Mouse (Mus musculus) heart, embryonic 11.5 days (tissue): ENCODE measurements around the gene Csf2ra. TPM values are rescaled to one million over a fixed set of nuclear protein-coding genes. Genes with fewer than 3 reads are reported as not detected.
"Not testable (repeated sequence)": the region's sequence is repeated elsewhere in the genome, so short reads cannot be mapped to it uniquely, and the experiment has no call there.

Experiments
- ATAC-seq: fragments of 200-750 bp; cut with Nextera tagmentation; replicated peaks from 2 replicates; pipeline ENCODE4 v1.8.0; 2017; ENCODE audit warnings: moderate library complexity; ENCODE audit not compliant: insufficient number of reproducible peaks, low FRiP score, low TSS enrichment
- H3K27ac ChIP-seq: fragments of 300-500 bp; sonication (generic); 2 replicates; pipeline ENCODE4 v1.5.1; 2014; ENCODE audit warnings: mild to moderate bottlenecking, low read depth, low read length
- H3K27me3 ChIP-seq: fragments of 300-500 bp; sonication (generic); 2 replicates; pipeline ENCODE4 v1.6.1; 2014; ENCODE audit warnings: mild to moderate bottlenecking, low read length, mixed read lengths; ENCODE audit not compliant: control insufficient read depth, insufficient read depth
- H3K36me3 ChIP-seq: fragments of 300-500 bp; sonication (generic); 2 replicates; pipeline ENCODE4 v1.6.1; 2014; ENCODE audit warnings: mild to moderate bottlenecking, low read length, moderate library complexity, mixed read lengths; ENCODE audit not compliant: control insufficient read depth, insufficient read depth
- H3K4me1 ChIP-seq: fragments of 300-500 bp; sonication (generic); 2 replicates; pipeline ENCODE4 v1.6.1; 2014; ENCODE audit warnings: low read length; ENCODE audit not compliant: control insufficient read depth, insufficient read depth
- H3K4me2 ChIP-seq: fragments of 300-500 bp; sonication (generic); 2 replicates; pipeline ENCODE4 v1.6.1; 2014; ENCODE audit warnings: mild to moderate bottlenecking, moderate library complexity
- H3K4me3 ChIP-seq: fragments of 300-500 bp; sonication (generic); 2 replicates; pipeline ENCODE4 v1.5.1; 2014; ENCODE audit warnings: low read depth, low read length
- H3K9ac ChIP-seq: fragments of 300-500 bp; sonication (generic); 2 replicates; pipeline ENCODE4 v1.6.1; 2014; ENCODE audit warnings: mild to moderate bottlenecking, low read depth, low read length, moderate library complexity
- H3K9me3 ChIP-seq: fragments of 300-500 bp; sonication (generic); replicated peaks from 2 replicates; pipeline ENCODE4 v1.6.1; 2016; ENCODE audit warnings: low read length; ENCODE audit not compliant: control insufficient read depth
- WGBS: fragments of 180-500 bp; shearing (Covaris S2); extraction: QIAGEN DNeasy Blood & Tissue Kit; methylation state at CpG from one replicate; pipeline ENCODE4 v1.1.7; 2014; ENCODE audit not compliant: insufficient replicate concordance; 5-methylcytosine and 5-hydroxymethylcytosine counted together
- polyA plus RNA-seq: library from polyadenylated mRNA; unstranded; fragments of >200 nt; fragmentation: Nextera tagmentation; extraction: Ambion mirVana; gene quantifications from 2 replicates; pipeline ENCODE4 v1.2.1, GENCODE M21; 2014

Gene Csf2ra
- polyA plus RNA-seq, 1 experiment from 2014 or later: 29.6 TPM

DNA sequence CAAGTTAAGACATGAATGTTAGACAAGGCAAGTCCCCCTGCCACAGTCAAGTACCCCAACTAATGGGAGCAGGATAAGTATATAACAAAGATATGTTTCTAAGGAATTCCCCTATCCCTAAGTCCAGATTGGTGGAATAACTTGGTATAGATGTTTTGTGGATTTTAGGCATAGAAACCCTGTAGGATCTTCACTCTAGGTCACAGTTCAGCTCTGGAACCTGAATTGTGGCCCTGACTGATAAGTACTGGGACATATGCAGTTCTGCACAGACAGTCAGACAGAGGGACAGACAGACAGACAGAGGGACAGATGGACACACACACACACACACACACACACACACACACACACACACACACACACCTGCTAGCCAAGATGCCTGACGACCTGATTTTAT lies 36.0 kb upstream of the Csf2ra start:
- no peaks in the 10 kb centered on the region for H3K27me3 ChIP-seq
- no peak overlapping the region for H3K27ac ChIP-seq
- WGBS: 67% methylated on average over 1 of the region's 1 CpGs
- H3K4me3 ChIP-seq: no peak overlapping the region
- no peaks in the 10 kb centered on the region for H3K36me3 ChIP-seq
- no peaks in the 10 kb centered on the region for H3K4me1 ChIP-seq
- H3K4me2 ChIP-seq: no peak overlapping the region
- ATAC-seq: no peak
- no peak overlapping the region for H3K9ac ChIP-seq
- no peaks in the 10 kb centered on the region for H3K9me3 ChIP-seq

DNA sequence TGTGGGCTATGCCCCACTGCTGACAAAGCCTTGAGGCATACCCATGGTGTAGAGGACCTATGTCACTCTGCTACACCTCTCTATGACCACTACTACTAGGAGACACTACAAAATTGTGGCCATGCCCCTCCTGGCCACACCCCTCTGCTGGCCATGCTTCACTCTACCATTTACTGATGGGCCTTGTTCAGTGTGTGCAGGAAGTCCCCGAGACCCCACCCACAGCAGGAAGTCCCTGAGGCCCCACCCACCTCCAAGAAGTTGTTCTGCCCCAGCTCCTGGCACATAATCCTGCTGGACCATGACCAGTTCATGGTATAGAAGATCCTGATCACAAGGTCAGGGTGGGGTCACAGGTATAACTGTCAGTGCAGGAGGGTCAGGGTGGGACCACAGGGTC lies 33.0 kb upstream of the Csf2ra start:
- 65% methylated on average over 1 of the region's 1 CpGs for WGBS
- no peak for ATAC-seq
- H3K36me3 ChIP-seq: no peaks in the 10 kb centered on the region

DNA sequence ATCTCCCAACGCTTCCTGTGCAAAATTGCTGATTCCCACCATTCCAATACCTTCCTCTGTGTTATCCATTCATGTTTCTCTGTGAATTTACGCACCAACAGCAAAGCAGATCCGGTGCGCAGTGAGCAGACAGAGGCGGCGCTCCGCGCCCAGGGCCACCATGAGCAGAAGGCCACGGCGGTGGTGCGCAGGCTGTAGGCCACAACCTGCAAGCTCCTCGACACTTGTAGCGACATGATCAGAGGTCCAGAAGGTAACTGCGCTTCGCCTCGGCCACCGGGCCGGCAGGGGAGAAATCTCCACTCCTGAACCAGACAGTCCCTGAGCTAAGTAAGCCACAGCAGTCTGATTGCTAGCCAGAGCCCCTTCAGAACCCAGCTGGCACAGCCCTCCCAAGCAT lies 29.5 kb upstream of the Csf2ra start:
- Histone ChIP-seq H3K4me1 (no peaks in the 10 kb centered on the region), H3K27me3 (no peaks in the 10 kb centered on the region), H3K9me3 (no peaks in the 10 kb centered on the region), H3K27ac (no peak overlapping the region), H3K4me2 (no peak overlapping the region), H3K36me3 (no peaks in the 10 kb centered on the region), H3K4me3 (no peak overlapping the region), H3K9ac (no peak overlapping the region)
- ATAC-seq: no peak
- WGBS: 88% methylated on average over 18 of the region's 18 CpGs

More for the DNA sequence above, 33.0 kb upstream of the Csf2ra start:
- Histone ChIP-seq H3K4me2 (no peak overlapping the region), H3K9me3 (no peaks in the 10 kb centered on the region), H3K27ac (no peak overlapping the region), H3K4me1 (no peaks in the 10 kb centered on the region), H3K9ac (no peak overlapping the region), H3K4me3 (no peak overlapping the region), H3K27me3 (no peaks in the 10 kb centered on the region)

DNA sequence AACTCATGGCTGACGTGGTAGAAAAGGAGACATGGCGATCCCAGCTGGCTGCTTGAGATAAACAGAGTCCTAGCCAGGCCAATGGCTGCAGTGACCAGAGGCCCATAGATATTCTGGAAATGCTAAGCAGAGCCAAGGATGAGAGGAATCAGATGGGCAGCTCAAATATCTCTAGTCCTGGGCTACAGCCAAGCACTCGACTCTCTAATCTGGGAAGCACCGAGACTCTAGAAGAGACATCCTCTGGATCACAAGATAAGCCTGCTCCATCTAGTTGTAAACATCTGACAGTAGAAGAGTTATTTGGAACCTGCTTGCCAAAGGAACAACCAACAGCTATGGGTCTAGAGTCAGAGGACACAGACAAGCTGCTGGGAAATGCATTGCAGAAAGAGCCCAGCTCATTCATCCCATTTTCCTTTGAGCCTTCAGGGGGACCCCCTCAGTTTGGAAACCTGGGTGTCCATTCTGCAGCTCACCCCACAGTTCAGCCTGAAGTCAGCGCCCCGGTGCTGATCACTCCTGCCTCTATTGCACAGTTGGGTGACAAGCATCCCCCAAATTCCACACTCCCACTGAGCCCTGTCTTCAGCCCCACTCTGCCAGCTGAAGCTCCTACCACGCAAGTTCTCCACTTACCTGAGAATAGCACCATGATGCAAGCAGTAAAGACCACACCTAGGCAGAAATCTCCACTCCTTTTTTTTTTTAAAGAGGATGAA lies 28.1 kb upstream of the Csf2ra start:
- Histone ChIP-seq H3K9ac (no peak overlapping the region), H3K4me1 (no peaks in the 10 kb centered on the region), H3K27ac (no peak overlapping the region), H3K9me3 (no peaks in the 10 kb centered on the region), H3K36me3 (no peaks in the 10 kb centered on the region), H3K27me3 (no peaks in the 10 kb centered on the region), H3K4me2 (no peak overlapping the region), H3K4me3 (no peak overlapping the region)
- 78% methylated on average over 7 of the region's 7 CpGs for WGBS
- ATAC-seq: no peak

DNA sequence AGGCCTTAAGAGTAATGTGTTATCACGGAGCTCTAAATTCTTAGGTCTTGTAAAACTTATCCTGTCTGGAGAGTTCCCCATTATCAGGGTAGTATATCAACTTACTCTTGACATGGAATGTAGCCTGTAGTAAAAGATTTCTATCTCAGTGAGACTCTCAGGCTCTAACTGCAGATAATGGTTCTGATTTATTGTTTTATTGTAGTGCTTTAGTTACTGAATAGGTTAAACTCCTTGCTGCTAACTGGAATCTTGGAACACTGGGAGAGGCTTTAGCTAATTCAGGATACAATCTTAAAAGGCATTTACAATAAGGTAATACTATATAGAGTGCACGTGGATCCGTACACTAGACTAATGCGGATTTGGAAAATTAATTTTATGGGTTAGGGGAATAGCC lies 19.1 kb upstream of the Csf2ra start:
- ATAC-seq: not testable (repeated sequence)

DNA sequence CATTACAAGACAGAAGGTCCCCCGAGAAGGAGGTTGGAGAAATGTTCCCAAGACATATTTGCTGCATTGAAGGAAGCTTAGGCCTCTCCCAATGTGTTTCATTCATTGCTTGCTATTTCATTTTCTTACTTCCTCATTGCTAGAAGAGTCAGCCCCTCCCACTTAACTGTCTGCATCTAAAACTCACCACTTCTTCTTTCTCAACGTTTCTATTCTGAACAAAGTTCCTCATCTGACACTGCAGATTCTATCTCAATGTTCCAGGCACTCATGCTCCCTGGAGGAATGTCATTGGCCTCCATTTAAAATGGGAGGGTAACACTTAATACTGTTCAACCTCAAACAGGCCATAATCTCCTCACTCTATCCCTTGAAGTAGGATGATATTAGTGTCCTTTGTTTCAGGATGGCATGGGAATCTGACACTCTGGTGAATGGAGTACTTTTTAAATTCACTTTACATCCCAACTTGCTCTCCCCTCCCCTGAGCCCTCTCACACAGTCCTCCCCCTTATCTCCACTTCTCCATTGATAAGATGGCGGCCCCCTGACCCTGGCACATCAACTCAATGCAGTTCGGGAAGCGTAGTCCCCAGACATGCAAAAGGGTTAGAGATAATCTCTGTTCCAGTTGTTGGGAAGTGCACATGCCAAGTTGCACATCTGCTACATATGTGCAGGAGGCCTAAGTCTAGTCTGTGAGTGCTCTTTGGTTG lies 16.6 kb upstream of the Csf2ra start:
- 44% methylated on average over 5 of the region's 5 CpGs for WGBS

More for the DNA sequence above, 19.1 kb upstream of the Csf2ra start:
- not testable (repeated sequence) for H3K27me3 ChIP-seq, H3K9me3 ChIP-seq, H3K4me3 ChIP-seq, H3K36me3 ChIP-seq, H3K4me2 ChIP-seq, H3K4me1 ChIP-seq, H3K9ac ChIP-seq, H3K27ac ChIP-seq
- 73% methylated on average over 4 of the region's 4 CpGs for WGBS

DNA sequence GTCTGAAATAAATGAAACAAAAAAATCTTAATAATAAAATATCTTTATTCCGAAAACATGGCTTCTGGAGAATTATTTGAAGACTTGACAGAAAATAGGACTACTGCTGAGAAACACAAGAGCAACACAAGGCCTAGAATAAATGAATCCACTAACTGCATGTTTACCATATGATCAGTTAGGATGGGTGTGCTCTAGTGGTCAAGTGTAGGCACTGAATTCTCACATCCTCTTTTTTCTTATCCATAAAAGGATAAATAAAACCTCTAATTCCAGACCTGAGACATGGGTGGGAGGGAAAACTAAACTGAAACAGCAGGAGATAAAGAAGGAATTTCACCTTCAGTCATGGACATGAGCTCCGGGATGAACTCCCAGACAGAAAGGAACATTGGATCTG lies 9.7 kb upstream of the Csf2ra start:
- no peaks in the 10 kb centered on the region for H3K27me3 ChIP-seq
- ATAC-seq: no peak
- WGBS: 71% methylated on average over 2 of the region's 2 CpGs
- no peak overlapping the region for H3K4me3 ChIP-seq
- H3K9ac ChIP-seq: no peak overlapping the region
- H3K4me1 ChIP-seq: no peaks in the 10 kb centered on the region
- H3K27ac ChIP-seq: no peak overlapping the region
- no peaks in the 10 kb centered on the region for H3K36me3 ChIP-seq
- H3K9me3 ChIP-seq: no peaks in the 10 kb centered on the region
- H3K4me2 ChIP-seq: no peak overlapping the region

More for the DNA sequence above, 16.6 kb upstream of the Csf2ra start:
- ATAC-seq: no peak
- H3K9ac ChIP-seq: no peak overlapping the region
- no peaks in the 10 kb centered on the region for H3K27me3 ChIP-seq
- H3K4me2 ChIP-seq: no peak overlapping the region
- H3K4me1 ChIP-seq: no peaks in the 10 kb centered on the region
- H3K9me3 ChIP-seq: no peaks in the 10 kb centered on the region
- no peaks in the 10 kb centered on the region for H3K36me3 ChIP-seq
- H3K4me3 ChIP-seq: no peak overlapping the region
- no peak overlapping the region for H3K27ac ChIP-seq

DNA sequence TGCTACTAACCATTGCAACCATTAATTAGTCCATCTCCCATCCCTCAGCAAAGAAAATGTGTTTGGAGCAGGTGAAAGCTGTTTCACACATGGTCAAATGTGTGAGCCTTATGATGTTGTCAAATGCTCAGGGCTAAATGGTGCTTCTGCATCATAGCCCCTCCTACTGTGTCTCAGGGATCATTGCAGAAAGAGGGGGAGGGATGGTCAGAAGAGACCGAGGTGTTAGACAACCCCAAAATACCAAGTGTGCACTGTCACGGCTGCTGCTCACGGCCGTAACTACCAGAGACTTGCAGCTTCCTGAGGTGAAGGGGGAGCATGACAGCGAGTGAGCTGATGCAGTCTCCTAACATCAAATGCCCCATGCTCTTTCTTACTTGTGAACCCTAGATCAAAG lies 6.3 kb upstream of the Csf2ra start:
- Histone ChIP-seq H3K4me1 (no peaks in the 10 kb centered on the region), H3K27me3 (no peaks in the 10 kb centered on the region), H3K27ac (no peak overlapping the region), H3K4me2 (no peak overlapping the region), H3K36me3 (no peaks in the 10 kb centered on the region), H3K9ac (no peak overlapping the region), H3K9me3 (no peaks in the 10 kb centered on the region), H3K4me3 (no peak overlapping the region)
- no peak for ATAC-seq
- 52% methylated on average over 5 of the region's 5 CpGs for WGBS
